Mouse (Mus musculus) lung, adult 2 months (tissue): ENCODE results near the gene Napepld. TPM values are rescaled to one million over a fixed set of nuclear protein-coding genes. Genes with fewer than 3 reads are reported as not detected.

Experiments
- DNase-seq: peaks from one replicate; pipeline ENCODE4 v3.0.0; 2022
- H3K4me1 ChIP-seq: fragments of 200-500 bp; 2 replicates; pipeline ENCODE4 v1.6.1; 2011; ENCODE audit warnings: low read length; ENCODE audit not compliant: control insufficient read depth, insufficient read depth
- H3K4me3 ChIP-seq: fragments of 200-500 bp; replicated peaks from 2 replicates; pipeline ENCODE3; 2011; ENCODE audit warnings: low read depth, mild to moderate bottlenecking, control low read depth, low read length; ENCODE audit errors: extremely low read depth
- CTCF ChIP-seq: fragments of 200-500 bp; IDR thresholded peaks from 2 replicates; pipeline ENCODE4 v1.5.1; 2011; ENCODE audit warnings: mild to moderate bottlenecking, low read length, control low read depth; ENCODE audit not compliant: insufficient read depth
- POLR2A ChIP-seq: fragments of 200-500 bp; IDR thresholded peaks from 2 replicates; pipeline ENCODE4 v1.6.1; 2011; ENCODE audit warnings: low read depth, mild to moderate bottlenecking, control low read depth, low read length, borderline replicate concordance; ENCODE audit errors: extremely low read depth
- WGBS: fragments of 180-500 bp; shearing (Covaris S2); methylation state at CpG from one replicate; pipeline ENCODE4 v1.1.7; 2018; 5-methylcytosine and 5-hydroxymethylcytosine counted together
- polyA plus RNA-seq: library from polyadenylated mRNA; depleted of rRNA; stranded (reverse); fragments of >200 nt; gene quantifications from 2 replicates; pipeline ENCODE4 v1.2.3, GENCODE M21; 2012

The Napepld gene
- polyA plus RNA-seq, 1 experiment, result 3.6 TPM

DNA sequence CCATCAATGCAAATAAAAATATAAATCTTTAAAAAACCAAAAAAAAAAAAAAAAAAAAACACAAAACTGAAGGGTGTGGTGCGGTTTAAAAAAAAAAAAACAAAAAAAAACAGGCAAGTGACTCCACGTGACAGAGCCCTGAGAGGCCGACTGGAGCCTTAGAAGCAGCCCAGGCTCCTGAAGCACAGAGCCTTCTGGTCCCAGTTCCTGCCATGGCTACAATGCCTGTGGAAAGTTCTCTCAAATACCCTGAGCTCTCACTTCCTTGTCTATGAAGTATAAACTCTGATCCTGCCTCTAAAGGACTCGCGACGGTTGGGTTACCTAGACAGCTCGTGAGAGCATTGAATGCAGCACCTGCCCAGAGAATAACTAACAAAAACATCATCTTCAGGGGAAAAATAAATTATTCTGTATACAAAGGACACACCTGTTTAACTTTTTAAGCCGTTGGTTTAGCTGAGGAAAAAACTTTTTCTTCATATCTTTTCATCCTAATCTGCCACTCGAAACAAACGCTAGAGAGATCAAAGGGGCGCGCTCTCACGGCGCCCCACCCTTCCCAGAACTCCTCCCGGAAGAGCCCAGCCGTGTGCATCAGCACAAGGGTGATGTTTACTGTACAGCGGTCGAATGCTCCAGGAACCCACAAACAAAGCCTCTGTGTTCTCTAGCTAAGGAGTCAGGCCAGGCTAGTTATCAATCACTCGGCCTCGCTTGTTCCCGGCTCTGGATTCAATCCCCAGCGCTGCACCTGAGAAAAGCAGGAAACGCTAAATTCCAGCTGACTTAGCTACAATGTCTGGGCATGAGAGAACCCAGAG is 28.2 kb downstream of the Napepld start:
- H3K4me3 ChIP-seq, result peak overlapping the region; percentile 36
- TF ChIP-seq CTCF (no peak), POLR2A (no peak)
- 25% methylated on average over 23 of the region's 23 CpGs for WGBS
- DNase-seq, result peak; percentile 9
- H3K4me1 ChIP-seq, result peaks cover 2% of the 10 kb centered on the region; the same call in 1 of the 2 replicates

DNA sequence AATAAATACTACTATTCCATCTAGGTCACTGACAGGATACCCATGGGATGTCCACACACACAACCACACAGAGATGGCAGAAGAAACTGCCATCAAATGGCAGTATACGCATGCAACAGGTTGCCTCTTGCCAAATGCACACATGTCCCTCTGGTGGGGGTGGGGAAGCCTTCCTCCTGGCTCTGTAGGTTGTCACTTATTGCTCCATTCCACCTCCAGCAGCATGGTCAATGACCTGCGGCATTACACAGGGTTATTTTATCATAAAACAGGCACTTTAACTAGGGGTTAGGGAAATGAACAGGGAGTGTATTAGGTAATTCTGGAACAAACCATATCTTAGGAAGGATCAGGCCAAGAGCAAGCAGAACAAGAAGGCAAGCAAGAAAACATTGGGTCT is 31.9 kb downstream of the Napepld start:
- WGBS, result 89% methylated on average over 2 of the region's 2 CpGs
- DNase-seq, result no peak
- TF ChIP-seq CTCF (no peak), POLR2A (no peak)
- no peak overlapping the region for H3K4me3 ChIP-seq
- peaks cover 2% of the 10 kb centered on the region; the same call in 1 of the 2 replicates for H3K4me1 ChIP-seq

- H3K4me1 ChIP-seq, result no peaks in the 10 kb centered on the region
- DNase-seq, result no peak
- H3K4me3 ChIP-seq, result no peak overlapping the region
- 57% methylated on average over 8 of the region's 8 CpGs for WGBS
- no peak for TF ChIP-seq CTCF
- no peak for TF ChIP-seq POLR2A
Observed at GRCm38 (mm10) chr5:21667191-21668137, 33.7 kb downstream of the Napepld start.

DNA sequence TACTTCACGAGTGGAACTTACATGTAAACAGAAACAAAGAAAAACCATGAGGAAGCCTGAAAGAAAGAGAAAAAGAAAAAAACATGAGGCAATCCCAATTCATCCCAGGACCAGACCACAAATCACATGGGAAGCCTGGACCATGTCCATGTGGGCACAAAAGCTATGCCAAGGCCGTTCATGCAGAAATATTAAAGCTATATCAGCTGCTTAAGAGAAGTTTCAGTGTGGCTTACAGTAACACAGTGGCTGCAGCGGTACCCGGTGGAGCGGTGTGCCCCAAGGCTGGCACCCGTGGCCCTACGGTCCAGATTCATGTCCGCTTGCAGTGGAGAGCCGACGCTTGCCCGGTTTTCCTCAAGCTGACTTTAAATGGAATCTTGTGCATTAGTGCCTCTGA is 38.1 kb downstream of the Napepld start:
- WGBS, result 93% methylated on average over 11 of the region's 11 CpGs
- TF ChIP-seq CTCF (no peak), POLR2A (no peak)
- no peak overlapping the region for H3K4me3 ChIP-seq

GRCm38 (mm10) chr5:21660850-21661249 is 40.3 kb downstream of the Napepld start:
- WGBS, result 85% methylated on average over 6 of the region's 6 CpGs
- TF ChIP-seq POLR2A, result no peak
- TF ChIP-seq CTCF, result no peak
- no peaks in the 10 kb centered on the region for H3K4me1 ChIP-seq
- no peak overlapping the region for H3K4me3 ChIP-seq
- no peak for DNase-seq

More for the DNA sequence above, 38.1 kb downstream of the Napepld start:
- no peak for DNase-seq
- no peaks in the 10 kb centered on the region for H3K4me1 ChIP-seq

DNA sequence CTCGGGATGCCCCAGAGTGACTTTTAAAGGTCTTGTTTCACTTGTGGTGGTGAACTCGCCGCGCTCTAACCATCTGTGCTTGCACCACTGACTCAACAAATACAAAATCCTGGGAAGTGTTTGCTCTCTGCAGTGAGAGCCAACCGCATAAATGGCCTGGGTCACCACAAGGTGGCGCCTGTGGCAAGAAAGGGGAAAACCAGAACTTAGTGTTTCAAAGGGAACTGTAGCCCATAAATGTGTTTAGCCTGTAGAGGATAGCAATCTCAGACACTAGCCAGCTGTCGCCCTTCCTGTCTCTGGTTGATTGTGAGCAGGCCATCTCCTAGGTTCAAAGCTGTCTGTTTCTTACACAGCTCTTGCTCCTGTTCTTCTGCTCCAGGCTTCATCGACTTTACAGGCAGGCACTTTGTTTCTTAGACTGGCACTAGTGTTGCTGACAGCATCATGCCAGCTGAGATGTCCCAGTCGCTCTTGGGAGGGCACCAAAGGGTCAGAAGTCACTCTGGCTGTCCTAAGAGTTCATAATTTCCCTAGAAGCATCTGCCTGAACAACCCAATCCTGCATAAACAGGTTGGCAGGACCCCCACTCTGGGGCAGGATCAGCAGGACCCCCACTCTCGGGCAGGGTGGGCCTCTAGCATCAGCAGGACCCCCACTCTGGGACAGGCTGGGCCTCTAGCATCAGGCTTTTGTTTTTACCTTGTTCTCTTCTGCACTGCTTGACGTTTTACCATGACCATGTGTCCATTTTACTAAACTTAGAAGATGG is 42.4 kb downstream of the Napepld start:
- WGBS, result 43% methylated on average over 11 of the region's 11 CpGs
- peak; percentile 78 for DNase-seq
- Histone ChIP-seq H3K4me3 (no peak overlapping the region), H3K4me1 (no peaks in the 10 kb centered on the region)
- TF ChIP-seq POLR2A, result no peak
- TF ChIP-seq CTCF, result peak; percentile 88

DNA sequence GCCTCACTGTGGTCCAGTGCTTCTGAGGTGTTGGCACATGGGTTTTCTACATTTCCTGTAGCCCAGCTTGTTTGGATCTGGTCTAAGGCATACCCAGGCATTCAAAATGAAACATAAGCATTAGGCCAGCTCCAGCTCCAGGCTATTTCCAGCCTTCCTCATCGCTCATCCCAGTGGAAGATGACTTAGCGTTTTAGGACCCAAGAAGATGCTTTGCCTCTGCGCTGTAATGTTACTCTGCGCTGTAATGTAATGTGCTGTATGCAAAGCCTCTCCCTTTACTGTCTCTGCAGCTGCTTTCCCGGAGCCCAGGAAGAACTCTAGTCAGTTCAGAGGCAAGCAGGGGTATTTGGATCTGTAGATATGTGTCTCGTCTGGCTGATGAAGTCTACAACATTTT is 43.2 kb downstream of the Napepld start:
- WGBS, result 92% methylated on average over 6 of the region's 6 CpGs
- Histone ChIP-seq H3K4me3 (no peak overlapping the region), H3K4me1 (no peaks in the 10 kb centered on the region)
- TF ChIP-seq CTCF, result no peak
- no peak for TF ChIP-seq POLR2A
- no peak for DNase-seq

- Histone ChIP-seq H3K4me1 (no peaks in the 10 kb centered on the region), H3K4me3 (no peak overlapping the region)
- TF ChIP-seq CTCF, result no peak
- TF ChIP-seq POLR2A, result no peak
- WGBS, result 73% methylated on average over 9 of the region's 9 CpGs
- DNase-seq, result no peak
Observed at GRCm38 (mm10) chr5:21656912-21657311, 44.3 kb downstream of the Napepld start.
